Mouse (Mus musculus): ENCODE data around the gene Cphx3.
"Not testable (repeated sequence)": the region's sequence is repeated elsewhere in the genome, so short reads cannot be mapped to it uniquely, and the experiment has no call there.

Cphx3 gene

DNA sequence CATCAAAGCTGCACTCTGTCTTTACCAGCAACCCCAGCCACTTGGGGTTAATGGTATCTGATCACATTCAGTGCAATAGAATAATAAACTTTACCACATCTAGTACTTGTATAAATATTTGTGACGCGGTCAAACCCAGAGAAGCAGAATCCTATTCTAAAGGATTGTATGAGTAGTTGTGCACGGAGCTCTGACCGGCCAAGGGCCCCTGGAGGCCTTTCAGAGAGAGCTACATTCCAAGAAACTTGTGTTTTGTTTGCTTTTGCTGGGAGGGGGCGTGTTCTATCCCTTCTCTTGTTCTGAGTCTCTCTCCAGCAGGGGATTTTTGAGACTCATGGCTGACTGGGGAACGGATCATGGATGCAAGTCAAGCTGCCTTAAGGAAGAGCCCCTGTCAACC is 92.9 kb downstream of the Cphx3 start:
- not testable (repeated sequence) for DNase-seq

DNA sequence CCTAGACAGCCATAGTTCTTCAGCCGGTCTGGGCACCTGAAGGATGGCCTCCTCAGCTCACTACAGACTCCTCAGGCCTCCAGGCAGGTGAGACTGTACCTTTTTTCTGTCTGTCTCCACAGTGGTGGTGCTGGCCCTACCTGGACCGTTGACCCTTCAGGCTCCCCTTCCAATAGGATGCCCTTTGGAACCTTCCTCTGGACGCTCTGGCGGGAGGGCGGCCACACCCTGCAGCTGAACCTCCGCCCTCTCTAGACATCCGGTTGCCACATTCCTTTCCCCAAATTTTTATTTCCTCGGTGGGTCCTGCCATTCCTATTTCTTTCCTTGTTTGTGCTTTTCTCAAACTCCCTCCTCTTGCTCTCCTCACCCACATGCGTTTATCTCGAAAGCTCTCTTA is 99.6 kb downstream of the Cphx3 start:
- not testable (repeated sequence) for DNase-seq

DNA sequence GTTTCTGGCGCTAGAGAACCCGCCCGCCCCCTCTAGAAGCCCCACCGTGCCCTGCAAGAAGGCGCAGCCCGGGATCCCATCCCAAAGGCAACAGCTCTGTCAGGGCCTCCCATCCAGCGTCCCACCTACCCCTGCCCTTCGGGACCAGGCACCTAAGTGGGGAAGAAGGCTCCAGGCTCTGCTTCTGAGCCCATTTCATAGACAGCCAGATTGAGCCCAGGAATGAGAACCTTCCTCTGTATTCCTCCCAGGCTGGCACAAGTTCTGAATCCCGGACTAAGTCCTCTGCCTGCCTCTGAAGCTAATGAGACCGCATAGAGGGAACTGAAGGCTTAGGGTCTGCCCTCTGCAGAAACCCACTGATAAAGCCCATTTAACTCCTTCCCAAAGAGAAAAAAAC is 100.3 kb downstream of the Cphx3 start, which contains the start of gene Plac9b:
Gene Plac9b (minus strand): TSS at position 101 of the 400 bp plus-strand sequence.
- DNase-seq, result not testable (repeated sequence)

DNA sequence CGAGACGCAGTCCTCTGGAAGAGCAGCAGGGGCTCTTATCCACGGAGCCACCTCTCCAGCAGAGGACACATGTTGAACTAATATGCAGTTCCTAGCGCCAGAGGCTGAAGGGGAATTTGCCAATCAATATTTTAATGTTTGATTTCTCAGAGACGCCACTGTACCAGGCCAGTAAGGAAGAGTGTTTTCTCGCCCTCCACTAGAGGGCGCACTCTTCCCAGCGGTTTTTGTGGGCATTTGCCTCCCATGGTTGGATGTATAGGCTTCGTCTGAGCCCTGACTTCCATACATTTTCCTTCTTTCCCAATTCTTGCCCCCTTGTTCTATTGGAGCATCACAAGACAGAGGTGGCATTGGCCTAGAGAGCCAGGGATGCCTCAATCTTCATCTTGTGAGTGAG is 104.5 kb downstream of the Cphx3 start:
- DNase-seq, result not testable (repeated sequence)

DNA sequence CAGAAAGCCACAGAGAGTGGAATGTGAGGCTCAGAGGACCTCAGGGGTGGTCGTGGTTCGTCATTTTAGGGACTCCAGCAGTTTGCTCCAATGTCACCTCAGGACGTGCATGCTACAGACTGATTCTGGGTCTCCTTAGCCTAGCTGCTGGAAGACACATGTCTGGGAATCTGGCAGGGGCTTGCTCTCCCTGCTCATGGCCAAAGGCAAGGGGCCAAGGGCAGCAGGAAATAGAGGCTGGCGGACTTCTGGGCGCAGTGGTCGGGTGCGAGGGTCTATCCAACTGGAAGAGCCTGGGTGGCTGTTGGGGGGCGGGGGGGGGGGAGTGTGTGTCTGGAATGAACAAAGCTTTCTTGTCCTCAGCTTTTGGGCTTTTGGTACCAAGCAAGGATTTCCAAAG is 106.3 kb downstream of the Cphx3 start:
- DNase-seq, result not testable (repeated sequence)

DNA sequence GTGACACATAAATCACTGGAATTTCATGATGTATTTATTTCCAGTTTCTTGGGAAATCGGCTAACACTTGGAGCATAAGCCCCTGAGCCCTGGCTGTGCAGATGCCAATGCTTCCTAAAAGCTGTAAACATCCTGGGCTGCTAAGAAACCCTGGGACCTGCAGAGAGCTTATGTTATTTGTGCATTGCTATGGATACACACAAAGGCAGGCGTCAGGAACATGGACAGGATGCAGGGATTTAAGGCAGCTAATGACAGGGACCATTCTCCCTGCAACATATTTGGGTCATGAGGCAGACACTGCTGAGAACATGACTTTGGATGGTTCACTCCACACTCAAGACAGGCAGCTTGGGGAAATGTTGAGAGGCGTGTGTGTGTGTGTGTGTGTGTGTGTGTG is 115.8 kb downstream of the Cphx3 start:
- DNase-seq, result not testable (repeated sequence)

DNA sequence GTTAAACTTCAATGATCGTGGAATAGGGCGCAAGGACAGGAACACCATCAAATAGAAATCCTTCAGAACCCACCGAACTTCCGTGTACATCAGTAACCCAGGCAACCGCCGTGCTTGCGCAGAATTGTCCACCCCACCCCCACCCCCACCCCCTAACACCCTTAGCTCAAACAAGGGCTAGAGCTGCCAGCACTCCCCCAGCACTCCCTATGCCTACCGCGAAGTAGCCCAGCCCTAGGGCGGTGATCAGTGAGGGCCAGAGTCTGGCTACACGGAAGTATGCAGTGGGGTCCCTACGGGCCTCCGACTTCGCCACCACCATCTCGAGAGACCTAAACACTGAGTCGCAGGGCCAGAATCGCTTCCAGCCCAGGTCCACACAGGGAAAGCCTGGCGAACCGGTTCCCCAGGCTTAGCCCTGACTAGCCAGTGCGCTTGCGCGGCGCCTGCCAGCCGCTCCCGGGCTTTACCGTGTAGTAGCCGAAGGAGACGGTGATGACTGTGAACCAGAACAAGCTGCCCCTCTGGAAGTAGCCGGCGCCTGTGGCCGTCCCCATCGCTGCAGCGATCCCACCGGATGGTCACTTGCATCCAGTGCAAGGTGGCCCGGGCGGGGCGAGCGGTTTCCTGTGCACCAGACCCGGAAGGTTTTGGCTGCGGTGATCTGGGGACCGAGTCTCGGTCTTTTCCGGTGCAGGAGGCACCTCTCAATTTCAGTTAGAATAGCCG is 124.3 kb downstream of the Cphx3 start:
- not testable (repeated sequence) for DNase-seq

DNA sequence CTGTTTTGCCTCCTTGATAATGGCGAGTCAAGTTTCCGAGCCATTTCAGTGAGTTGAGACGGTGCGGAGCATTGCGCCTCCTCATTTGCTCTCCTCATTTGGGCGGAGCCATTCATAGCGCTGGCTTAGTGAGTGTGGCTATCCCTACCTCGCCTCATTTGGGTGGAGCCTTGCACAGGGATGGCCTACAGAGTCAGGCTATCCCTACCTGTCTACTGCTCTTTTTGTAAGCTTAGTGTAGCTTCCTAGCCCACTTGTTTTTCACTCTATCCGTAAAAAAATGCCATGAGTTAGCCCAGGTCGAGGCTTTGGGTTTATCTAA is 124.8 kb downstream of the Cphx3 start, which contains the start of gene Tmem254b:
Gene Tmem254b (minus strand): TSS at position 116 of the 322 bp plus-strand sequence.
- not testable (repeated sequence) for DNase-seq

DNA sequence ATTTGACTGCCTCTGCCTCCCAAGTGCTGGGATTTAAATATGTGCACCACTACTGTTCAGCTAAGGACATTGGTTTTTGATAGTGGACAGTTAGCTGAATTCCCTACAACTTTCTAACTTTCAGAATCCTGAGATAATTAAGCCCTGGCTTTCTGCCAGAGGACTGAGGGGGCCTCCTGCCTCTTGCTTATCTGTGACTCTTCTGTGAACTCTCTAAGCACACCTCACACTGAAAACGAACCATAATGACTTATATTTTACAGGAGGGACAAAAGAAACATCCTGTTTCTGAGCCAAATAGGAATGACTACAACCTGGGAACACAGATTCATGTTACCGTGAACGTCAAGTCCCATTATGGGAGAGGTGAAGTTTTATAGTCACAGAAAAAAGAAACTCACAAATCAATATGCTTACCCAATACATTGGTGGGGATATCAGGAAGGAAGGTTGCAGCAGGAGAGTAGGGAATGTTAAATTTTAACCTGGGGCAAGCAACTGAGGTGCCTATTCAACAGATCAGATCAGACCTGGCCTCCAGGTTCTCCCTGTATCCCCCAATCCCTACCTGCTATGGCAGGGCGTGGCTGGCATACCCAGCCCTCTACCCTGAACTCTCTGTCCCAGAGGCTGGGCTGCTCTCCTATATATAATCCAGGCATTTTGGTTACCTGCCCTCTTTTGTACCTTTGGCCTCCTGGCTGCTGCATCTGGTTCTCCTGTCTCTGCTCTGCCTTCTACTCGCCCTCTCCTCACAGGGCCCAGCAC is 134.3 kb downstream of the Cphx3 start:
- DNase-seq, result not testable (repeated sequence)

DNA sequence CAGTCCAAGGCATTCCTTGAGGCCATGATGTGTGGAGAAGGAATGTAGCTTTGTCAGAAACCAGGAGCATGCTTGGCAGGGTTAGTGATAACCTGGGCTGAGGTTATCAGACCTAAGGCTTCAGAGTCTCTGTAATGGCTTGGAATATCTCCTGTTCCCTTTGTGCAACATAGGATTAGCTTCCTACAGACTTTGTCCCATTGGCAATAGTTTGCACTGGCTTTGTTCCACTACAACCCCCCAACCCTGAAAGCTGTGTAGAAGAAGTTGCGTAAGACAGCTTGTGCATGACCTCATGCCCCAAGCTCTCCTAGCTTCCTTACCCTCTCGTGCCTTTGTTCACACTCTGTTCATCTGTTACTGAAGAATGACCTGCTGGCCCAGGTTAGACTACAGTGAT is 155.1 kb downstream of the Cphx3 start:
- DNase-seq, result not testable (repeated sequence)

DNA sequence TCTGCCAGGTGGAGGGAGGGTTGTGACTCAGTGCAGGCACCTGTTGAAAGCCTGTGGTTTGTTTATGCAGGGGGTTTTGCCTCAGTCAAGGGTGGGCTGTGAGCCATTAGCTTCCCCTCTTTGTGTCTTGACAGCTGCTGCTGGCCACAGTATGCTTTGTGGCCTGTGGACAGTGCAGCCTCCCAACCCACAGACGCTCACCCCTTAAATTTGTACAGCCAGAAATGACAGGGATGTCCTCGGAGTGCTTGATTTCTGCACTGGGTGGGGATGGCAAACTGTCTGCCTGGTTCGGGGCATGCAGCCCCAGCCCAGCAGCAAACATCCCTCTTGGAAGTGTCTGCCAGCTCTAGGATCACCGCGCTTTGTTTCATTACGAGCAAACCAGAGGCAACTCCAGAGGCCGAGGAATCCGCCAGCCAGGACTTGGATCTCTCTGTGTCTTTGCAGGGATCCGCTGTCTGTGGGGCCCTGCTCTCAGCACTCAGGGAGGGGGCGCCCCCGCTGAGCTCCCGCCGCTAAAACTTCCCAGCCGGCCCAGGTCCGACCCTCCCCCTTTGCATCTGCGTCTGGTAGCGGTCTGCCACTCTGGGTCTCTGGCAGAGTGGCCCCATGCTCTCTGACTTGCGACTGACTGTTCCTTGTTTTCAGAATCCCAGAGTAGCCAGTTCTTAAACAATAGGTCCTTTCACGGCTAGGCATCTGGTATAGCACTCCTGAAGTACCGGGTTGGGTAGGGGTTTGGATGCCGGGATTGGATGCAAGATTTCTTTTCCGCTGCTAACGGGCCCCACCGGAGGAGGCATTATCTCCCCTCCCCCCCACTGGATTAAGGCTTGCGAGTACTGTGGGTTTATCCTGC is 175.9 kb downstream of the Cphx3 start, which contains the start of gene Duxbl3:
Gene Duxbl3 (plus strand): TSS at position 207 of the 862 bp plus-strand sequence.
- DNase-seq, result not testable (repeated sequence)

DNA sequence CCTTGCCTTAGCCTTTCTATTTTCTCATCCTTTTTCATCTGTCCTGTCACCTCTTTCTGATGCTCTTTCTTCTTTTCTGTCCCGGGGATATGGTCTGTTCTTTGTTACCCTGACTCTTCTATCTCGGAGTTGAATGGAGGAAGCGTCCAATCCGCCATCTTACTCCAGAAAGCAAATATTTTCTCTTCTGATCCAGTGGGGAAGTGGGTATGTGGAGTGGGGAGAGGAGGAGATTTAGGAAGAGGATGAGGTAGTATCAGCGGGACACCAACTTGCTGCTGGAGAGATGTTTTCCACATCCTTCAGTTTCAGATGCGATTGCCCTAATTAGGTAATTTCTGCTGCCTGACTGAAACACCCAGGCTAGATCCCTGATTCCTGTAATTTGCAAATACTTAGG is 176.6 kb downstream of the Cphx3 start:
- DNase-seq, result not testable (repeated sequence)
